Mouse (Mus musculus): ENCODE measurements at regions not wholly inside any gene's neighbourhood (a gene's known extent, or its start where the extent isn't known, plus 50 kb on each side); places are given as distances from the start of the nearest gene placed in this dataset.

- TF ChIP-seq CTCF (IDR thresholded peaks at IDR 0.05) = no peak
- TF ChIP-seq EP300 (IDR thresholded peaks at IDR 0.05) = peak; percentile 54; the same call in 1 of the 2 replicates
Observed at GRCm38 (mm10) chr15:11720645-11721044, 186.4 kb downstream of the Npr3 start.
